Mouse (Mus musculus): ENCODE measurements around the gene Dnah7a.
"Not testable (repeated sequence)": the region's sequence is repeated elsewhere in the genome, so short reads cannot be mapped to it uniquely, and the experiment has no call there.

Dnah7a gene

DNA sequence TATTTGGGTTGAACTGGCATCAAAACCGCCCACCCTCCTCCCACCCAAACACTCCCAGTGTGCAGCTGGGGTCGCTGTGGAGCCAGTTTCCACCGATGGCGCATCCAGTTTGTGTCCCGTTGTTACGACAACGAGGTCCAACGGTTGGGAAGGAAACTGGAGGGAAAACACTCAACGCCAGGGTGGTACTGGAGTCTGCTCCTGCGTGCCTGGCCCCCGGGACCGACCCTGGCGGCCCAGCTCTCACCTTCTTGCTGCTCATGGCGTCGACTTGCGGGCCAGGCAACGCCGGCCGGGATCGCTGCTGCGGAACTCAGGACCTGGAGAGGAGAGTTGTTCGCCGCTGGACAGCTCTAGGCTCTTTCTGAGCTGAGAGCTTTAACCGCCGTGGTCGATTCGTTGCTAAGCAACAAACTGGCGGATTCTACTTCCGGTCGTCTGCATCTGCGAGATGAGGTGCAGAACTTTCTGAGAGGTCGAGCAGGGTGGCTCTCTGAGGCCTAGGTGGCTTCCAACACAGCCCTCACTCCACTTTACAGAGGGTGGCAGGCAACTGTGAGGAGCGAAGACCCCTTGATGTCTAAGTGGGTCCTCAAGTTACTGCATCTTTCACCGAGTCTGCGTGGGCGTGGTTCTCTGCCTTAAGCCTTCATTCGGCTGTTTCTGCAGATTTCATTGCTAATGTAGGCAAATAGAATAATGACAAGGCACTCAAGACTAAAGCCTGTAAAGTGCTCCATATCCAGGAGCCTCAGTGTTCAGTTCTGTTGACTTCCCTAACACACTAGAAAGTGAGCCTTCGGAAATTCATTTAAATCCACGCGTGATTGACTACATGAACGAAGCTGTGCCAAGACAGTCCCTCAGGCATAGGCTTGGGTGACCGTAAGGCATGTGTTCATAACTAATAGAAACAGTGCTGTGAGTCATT is at the start of gene Dnah7a:
Gene Dnah7a (minus strand): TSS at position 354 of the 931 bp plus-strand sequence.
- DNase-seq, result peak; percentile 69

DNA sequence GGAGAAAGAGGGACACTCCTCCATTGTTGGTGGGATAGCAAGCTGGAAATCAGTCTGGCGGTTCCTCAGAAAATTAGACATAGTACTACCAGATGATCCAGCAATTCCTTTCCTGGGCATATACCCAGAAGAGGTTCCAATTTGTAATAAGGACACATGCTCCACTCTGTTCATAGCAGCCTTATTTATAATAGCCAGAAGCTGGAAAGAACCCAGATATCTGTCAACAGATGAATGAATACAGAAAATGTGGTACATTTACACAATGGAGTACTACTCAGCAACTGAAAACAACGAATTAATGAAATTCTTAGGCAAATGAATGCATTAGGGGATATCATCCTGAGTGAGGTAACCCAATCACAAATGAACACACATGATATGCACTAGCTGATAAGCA is 46.9 kb upstream of the Dnah7a start:
- not testable (repeated sequence) for DNase-seq

DNA sequence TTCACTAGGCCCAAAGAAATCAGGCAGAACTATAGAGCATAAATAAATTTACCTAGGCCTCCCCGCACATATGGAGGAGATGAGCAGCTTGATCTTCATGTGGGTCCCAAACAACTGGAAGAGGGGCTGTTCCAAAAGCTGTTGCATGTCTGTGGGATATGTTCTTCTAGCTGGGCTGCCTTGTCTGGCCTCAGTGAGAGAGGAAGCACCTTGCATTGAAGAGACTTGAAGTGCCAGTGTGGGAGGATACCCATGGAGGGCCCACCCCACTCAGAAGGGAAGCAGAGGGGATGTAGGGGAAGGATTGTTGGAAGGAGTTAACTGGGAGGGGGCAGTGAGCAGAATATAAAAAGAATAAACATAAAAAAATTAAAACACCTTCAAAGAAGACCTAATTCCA is 44.6 kb upstream of the Dnah7a start:
- DNase-seq, result no peak

GRCm38 (mm10) chr1:53750697-53751096 is 44.1 kb upstream of the Dnah7a start:
- not testable (repeated sequence) for DNase-seq

DNA sequence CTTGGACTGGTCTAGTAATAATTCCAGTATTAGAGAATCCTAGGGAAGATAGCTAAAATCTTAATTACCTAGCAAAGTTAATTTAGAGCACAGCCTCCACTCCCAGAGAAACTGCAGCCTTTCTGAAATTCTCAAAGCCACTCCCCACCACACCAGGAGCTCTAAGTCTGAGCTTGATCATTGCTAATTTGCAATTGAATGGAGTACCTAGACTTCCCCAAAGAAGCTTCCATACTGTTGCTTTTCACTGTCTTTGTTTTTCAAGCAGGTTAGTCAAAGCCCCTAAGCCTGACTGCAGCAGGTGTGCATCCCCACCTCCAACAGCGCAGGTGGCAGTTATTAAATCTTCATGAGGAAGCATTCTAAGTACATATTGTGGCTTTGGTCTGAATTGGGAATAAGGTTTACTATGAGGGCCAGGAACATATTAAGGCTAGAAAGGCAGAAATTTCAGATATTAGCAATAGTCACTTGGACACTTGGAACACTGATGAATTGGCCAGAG is 43.3 kb upstream of the Dnah7a start:
- not testable (repeated sequence) for DNase-seq

DNA sequence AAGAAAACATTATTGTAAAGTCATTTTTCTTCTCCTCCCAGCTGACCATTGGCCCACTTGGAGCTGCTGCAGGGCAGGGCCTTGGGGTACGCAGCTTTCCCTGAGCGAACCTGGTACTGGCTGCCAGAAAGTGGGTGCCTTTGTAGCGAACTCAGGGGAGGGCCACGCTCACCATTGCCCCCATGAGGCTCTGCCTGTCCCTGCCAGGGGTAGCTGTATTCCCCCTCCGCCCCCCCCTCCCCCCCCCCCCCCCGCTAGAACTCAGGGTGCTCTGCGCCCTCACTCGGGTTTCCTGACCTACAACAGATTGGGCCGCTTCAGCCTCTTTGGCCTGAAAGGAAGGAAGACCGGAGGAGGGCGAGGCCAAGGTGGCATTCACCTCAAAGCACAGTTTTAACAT is 42.0 kb upstream of the Dnah7a start:
- no peak for DNase-seq

- no peak for DNase-seq
Measured at GRCm38 (mm10) chr1:53746001-53746400, 39.4 kb upstream of the Dnah7a start.

- no peak for DNase-seq
Measured at GRCm38 (mm10) chr1:53741742-53742458, 35.3 kb upstream of the Dnah7a start.

DNA sequence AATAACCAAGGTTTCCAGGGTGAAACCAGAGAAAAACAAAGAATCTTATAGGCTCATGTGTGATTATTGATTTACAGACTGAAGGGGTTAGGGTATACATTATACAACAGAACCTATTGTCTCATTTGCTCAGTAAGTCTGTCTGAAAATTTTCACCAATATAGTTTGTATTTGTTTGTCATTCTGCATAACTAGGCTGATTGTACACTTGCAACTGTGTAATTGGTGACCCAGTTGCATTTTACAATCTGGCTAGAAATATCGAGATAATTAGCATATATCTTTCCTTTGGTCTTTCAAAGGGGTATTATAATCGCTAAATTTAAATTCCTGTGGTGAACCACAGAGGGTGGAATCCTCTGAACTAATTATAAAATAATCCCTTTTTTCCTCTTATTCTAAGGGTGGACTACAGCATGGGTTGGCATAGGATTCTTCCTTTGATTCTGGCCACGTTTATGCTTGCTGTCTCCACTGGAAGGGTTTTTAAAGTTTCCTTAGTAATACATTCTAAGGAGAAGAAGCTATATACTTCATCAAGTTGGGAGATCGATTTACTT is 34.3 kb upstream of the Dnah7a start:
- DNase-seq, result no peak

DNA sequence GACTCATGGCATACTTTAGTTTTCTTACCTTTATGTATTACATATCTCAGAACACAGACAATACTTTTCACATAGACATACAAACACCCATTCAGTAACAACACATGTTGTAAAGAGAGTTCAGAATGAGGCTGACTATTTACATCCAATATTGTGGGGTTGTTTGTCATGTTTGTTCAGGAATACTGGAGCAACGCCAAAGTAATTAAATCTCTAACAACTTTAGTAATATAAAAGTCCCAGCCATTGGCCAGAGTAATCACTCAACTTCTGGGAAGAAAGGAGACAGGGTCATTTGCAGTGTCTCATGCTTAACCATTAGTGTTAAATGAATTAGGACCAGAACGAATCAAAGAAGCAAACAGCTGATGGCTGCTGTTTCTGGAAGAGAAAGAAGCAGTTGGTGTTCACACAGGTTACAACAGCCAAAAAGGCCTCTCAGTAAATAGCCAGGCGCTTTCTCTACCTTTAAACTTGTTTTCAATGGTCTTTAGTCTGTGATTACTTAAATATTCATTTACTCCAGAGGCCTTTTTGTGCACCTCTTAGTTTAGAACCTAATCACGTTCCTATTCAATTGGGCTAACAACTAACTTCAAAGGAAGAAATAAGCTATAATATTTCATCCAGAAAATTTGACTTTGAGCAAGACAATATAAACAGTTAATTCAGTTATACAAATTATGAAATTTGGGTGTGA is 33.6 kb upstream of the Dnah7a start:
- DNase-seq, result not testable (repeated sequence)

GRCm38 (mm10) chr1:53736583-53736982 is 30.0 kb upstream of the Dnah7a start:
- no peak for DNase-seq

DNA sequence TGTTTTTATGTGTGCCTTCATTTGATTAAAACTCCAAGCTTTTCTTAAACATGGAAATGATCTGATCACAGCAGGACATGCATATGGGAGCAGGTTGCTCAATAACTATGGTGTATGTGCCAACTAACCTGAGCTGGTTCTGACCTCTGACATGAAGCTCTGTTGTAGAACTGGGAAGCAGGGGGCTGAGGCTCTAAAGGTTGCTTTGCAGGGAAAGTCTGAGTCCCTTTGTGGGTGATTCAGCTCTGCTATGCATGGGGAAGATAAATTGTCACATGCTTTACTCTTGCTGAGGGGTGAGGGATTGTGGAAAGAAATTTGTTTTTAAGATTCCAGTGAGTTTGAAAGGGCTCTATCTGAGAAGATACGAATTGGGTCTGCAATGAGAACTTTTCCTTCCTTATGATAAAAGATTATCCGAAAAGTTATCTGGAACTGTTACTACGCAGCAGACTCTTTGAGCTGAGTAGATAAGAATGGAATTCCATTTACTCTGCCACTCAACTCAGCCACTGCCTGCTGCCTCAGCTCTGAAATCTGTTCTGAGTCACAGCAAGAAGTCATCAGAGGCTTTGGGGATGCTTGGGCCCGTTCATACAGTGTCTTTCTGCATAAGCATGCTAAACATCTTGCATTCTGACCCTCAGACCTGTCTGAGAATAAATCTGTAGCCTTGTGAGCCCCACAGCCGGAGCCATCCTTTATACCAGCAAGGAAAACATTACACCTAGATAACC is 22.1 kb upstream of the Dnah7a start:
- DNase-seq, result no peak

DNA sequence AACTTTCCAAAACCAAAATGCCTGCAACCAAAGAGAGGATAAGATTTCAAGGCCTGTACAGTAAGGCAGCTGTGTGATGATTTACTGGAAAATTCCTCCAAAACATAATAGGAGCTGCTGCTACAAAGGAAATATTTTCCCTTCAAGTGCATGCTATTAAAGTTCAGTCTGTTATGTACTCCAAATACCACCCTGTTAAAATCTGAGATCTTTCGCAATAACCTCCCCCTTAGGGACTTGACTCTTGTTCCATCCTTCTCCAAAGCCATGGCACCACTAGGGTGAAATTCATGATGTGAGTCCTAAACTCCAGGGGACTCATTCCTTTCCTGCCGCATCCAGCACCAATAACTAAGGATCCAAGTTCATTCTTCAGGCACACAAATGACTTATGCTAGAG is 20.3 kb upstream of the Dnah7a start:
- DNase-seq, result no peak

GRCm38 (mm10) chr1:53721353-53721752 is 14.8 kb upstream of the Dnah7a start:
- DNase-seq, result no peak

DNA sequence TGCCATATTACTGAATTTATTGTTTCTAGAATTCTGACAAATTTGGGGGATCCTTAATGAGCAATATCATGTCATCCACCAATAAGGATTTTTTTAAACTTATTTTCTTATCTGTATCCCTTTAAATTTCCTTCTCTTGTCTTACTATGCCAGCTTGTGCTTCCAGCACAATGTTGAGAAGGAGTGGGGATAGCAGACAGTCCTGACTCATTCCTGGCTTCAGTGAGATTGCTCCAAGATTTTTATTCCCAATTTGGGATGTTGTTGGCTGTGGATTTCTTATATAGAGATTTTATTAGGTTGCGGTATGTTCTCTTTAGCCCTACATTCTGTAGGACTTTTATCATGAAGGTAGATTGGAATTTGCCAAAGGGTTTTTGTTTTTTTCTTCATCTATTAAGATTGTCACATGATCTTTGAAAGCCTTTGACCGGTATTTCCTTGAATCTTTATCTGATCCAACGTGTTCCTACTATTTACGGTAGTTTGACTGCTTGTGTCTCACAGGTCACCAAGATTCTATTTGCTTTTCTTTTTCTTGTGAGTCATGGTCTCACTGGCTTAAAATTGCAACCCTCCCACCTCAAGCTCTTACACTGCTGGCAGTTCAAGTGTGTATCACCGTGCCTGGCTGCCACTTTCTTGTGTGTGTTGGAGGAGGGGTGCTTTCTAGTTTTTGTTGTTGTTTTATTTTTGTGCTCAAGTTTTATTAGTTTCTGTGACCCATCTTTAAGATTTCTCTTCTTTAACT is 14.2 kb upstream of the Dnah7a start:
- DNase-seq, result no peak

DNA sequence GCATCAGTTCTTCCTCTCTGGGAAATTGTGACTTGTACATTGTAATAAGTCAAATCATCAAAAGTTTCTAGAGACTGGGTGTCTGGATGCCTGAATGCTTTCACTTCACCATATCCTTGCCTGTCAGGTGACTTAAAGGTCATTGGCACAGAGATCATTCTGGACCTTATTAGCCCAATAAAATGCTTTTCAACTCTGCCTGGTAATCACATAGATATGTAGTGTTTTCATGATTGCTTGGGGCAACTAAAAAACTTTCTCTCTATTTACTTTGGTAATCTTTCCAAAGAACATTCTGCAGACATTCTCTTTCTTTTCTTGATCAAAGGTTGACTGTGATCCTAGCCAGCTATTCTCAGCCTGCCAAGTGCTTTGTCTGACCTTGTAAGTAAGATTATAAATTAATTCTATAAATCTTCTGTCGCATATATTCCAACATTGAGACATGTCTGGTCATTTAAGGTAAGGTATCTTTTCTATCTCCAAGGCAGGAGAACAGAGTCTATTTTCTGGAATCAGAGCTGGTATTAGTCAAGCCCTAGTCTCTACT is 9.5 kb upstream of the Dnah7a start:
- DNase-seq, result no peak

GRCm38 (mm10) chr1:53715446-53715845 is 8.9 kb upstream of the Dnah7a start:
- DNase-seq, result no peak

GRCm38 (mm10) chr1:53713383-53713782 is 6.8 kb upstream of the Dnah7a start:
- DNase-seq, result peak; percentile 21

DNA sequence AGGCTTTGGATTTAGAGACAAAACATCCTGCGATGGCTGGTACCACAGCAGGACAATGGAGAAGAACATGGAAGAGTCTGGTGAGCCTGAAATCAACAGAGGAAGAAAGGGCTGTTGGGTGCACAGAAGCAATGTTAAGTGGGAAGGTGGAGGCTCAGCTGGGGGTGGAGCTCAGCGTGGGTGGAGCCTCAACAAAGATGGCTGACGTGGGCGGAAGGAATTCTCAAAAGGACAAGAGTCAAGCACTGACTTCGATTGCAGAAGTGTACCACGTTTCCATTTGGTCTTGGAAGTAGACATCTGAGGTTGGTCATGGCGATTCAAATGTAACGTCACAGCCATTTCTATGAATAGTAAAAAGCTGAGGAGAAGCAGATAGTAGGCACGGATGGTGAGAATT is 4.5 kb upstream of the Dnah7a start:
- no peak for DNase-seq

DNA sequence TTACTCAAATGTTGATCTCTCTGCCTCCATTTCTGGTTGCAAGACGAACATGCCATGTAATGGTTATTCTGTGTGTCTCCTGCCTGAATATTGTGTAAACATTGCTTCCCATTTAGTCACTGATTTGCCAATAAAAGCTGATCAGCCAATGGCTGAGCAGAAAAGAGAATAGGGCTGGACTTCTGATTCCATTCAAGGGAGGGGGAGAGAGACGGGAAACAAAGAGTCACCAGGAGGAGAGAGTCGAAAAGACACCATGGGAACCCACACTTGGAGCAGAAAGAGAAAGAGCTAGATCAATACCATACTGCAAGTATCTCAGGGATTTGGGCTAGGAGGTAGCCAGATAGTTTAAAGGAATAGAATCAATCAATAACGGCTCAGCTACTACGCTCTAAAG is 3.0 kb upstream of the Dnah7a start:
- DNase-seq, result not testable (repeated sequence)

DNA sequence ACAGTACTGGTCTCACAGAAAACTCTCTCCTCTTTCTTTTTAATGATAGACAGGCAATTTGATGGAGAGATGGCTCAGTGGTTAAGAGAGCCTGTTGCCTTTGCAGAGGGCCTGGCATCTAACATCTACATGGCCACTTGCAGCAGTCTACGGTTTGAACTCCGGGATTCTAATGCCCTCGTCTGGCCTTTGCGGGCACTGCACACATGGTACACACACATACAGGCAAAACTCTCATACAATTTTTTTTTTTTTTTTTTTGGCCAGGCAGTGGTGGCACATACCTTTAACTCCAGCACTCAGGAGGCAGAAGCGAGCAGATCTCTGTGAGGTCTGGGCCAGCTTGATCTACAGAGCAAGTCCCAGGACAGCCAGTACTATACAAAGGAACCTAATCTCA is 2.4 kb downstream of the Dnah7a start:
- no peak for DNase-seq

All from right cerebral cortex, postnatal 25 days (tissue).